Mouse (Mus musculus): ENCODE data around the gene Pik3r2.

DNA sequence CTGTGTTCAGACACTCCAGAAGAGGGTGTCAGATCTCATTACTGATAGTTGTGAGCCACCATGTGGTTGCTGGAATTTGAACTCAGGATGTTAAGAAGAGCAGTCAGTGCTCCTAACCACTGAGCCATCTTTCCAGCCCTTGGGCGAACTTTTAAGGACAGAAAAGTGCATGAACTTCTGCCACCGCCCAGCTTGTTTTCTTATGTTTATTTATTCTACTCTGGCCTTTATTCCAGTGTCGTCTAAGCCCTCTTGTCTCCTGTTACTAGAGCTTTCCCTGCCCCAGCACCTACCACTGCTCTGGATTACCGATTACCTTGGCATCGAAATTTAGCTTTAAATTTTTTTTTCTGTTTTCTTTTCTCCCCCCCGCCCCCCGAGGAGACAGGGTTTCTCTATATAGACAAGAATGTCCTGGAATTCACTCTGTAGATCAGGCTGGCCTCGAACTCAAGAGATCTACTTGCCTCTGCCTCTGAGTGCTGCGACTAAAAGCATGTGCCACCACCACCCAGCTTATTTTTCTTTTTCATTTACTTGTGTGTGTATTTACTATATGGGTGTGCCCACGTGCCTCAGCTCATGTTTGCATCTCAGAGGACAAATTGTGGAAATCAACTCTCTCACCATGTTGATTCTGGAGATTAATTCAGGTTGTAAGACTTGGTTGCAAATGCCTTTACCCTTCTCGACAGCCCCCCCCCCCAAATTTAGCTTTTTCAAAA is 26.4 kb upstream of the Pik3r2 start:
- TF ChIP-seq ETS1 (IDR thresholded peaks at IDR 0.05; ENCODE audit: low read depth, low read length) = no peak
- no peak for TF ChIP-seq POLR2AphosphoS2 (IDR thresholded peaks at IDR 0.05; ENCODE audit: low read length)
- no peak for TF ChIP-seq CTCF (IDR thresholded peaks at IDR 0.05 in 2 of 3, conservative IDR thresholded peaks at IDR 0.05 in 1 of 3; ENCODE audit: control insufficient read depth in 1 of 3, insufficient read depth in 1 of 3, low read depth in 2 of 3, low read length in 3 of 3, poor library complexity in 1 of 3, severe bottlenecking in 1 of 3)
- TF ChIP-seq MAX (IDR thresholded peaks at IDR 0.05; ENCODE audit: low read length) = no peak; the same call in 1 of the 2 replicates
- no peak for TF ChIP-seq ZNF384 (IDR thresholded peaks at IDR 0.05; ENCODE audit: low read depth, low read length)
- no peak for TF ChIP-seq CHD1 (IDR thresholded peaks at IDR 0.05; ENCODE audit: low read depth, low read length)
- no peak for TF ChIP-seq USF2 (IDR thresholded peaks at IDR 0.05; ENCODE audit: borderline replicate concordance in 1 of 2, insufficient read depth in 1 of 2, low read depth in 1 of 2, low read length in 2 of 2)
- no peak for TF ChIP-seq POLR2A (IDR thresholded peaks at IDR 0.05; ENCODE audit: control insufficient read depth in 1 of 2, insufficient read depth in 1 of 2, low read depth in 1 of 2, low read length in 2 of 2, poor library complexity in 1 of 2)
- TF ChIP-seq ZMIZ1 (IDR thresholded peaks at IDR 0.05; ENCODE audit: low read depth, low read length) = no peak
- no peak for TF ChIP-seq TCF12 (IDR thresholded peaks at IDR 0.05; ENCODE audit: low read depth, low read length)
- no peak for TF ChIP-seq E2F4 (IDR thresholded peaks at IDR 0.05; ENCODE audit: borderline replicate concordance, low read depth, low read length)
- no peak for TF ChIP-seq GATA1 (IDR thresholded peaks at IDR 0.05; ENCODE audit: low read depth, low read length)
- TF ChIP-seq MXI1 (IDR thresholded peaks at IDR 0.05; ENCODE audit: low read depth, low read length) = no peak
